Mouse (Mus musculus): ENCODE measurements at regions not wholly inside any gene's neighbourhood (a gene's known extent, or its start where the extent isn't known, plus 50 kb on each side); places are given as distances from the start of the nearest gene placed in this dataset.

- no peak for ATAC-seq (ENCODE audit: low TSS enrichment)
Measured at GRCm38 (mm10) chr8:35877581-35877980, 112.0 kb downstream of the Gm19410 start.

DNA sequence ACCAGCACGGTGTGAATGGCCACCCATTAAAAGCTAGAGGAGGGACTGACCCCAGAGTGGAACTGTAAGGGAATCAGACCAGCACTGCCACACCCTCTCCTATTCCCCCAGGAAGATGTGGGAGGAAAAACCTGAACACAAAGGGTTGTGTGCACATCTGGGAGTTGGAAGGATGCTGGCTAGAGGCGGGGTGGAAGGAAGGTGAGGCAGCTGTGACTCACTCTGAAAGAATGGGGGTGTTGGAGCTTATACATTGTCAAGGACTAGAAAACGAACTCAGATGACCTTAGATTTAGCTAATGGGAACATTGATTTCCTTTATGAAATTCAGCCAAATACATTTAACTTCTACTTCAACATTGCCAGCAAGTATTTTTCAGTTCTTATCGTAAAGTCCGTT is 116.2 kb downstream of the Gm19410 start:
- no peak for ATAC-seq (ENCODE audit: low TSS enrichment)

DNA sequence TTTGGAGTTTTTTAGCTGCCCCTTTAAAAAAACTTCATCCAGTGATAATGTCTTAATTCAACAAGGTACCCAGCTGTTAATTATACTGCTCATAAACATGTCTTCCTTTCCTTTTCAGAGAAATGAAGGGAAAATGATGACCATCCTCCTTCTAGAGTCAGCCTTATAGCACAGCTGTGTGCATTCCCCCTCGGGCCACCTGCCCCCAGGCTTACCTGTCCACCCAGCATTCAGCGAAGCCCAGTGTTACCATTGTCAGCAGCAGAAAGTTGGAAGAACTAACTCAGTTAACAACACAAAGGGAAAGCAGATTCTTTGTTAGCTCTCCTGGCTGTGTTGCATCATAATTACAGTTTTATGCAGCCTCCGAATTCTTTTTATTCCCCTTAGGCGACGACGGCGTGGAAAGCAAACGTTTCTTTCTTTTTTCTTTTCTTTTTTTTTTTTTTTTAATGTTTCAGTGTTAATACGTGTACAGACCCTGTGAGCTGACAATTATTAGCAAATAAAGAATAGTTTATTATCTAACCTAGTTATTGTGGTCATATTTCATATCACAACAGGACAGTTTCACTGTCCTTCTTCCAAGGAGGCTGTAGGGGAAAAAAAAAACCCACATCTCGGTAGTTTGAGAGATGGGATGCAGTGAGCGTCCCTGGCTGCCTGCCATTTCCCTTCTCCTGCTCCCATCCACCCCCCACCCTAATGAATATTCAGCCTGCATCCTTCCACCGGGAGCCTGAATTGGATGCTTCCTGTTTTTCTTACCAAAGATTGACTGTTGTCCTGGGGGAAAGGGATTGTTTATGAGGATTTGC is 117.3 kb downstream of the Gm19410 start:
- no peak for ATAC-seq (ENCODE audit: low TSS enrichment)

DNA sequence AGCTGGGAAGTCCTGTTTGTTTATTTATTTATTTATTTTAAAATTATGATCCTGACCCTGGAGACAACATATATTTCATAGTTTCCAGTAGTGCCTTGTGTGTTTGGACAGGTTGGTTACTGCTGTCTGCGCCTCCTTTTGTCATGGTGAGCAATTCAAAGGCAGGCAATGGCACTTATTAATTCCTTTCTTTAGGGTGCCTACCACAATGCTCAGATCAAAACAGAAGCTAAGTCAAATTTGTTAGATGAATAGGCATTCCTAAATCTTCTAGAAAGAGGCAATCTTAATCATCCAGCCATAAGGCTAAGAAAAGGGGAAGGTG is 117.8 kb downstream of the Gm19410 start:
- no peak for ATAC-seq (ENCODE audit: low TSS enrichment)

- peak; percentile 41; the same call in 1 of the 2 replicates for ATAC-seq (ENCODE audit: low TSS enrichment)
Measured at GRCm38 (mm10) chr8:35884545-35884944, 119.0 kb downstream of the Gm19410 start.

- ATAC-seq (ENCODE audit: low TSS enrichment): no peak
Measured at GRCm38 (mm10) chr8:35890083-35890482, 124.5 kb downstream of the Gm19410 start.

GRCm38 (mm10) chr8:35891769-35892168 is 126.2 kb downstream of the Gm19410 start:
- no peak for ATAC-seq (ENCODE audit: low TSS enrichment)

DNA sequence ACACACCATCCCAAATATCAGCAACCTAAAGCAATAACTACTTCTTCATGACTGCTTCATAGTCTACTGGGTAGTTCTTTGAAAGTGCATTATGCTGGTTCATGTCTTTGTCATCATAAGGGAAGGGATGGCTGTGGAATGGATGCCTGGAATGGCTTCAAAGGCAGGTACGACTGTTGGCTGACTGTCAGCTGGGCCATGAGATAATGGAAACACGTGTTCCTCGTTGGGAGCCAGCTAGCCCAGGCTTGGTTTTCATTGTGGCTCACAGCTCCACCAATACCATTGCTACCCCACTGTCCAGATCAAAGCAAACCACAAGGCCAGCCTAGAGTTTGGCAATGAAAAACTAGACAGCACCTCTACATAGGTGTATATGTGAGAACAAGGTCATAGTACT is 132.9 kb downstream of the Gm19410 start:
- ATAC-seq (ENCODE audit: low TSS enrichment): no peak

DNA sequence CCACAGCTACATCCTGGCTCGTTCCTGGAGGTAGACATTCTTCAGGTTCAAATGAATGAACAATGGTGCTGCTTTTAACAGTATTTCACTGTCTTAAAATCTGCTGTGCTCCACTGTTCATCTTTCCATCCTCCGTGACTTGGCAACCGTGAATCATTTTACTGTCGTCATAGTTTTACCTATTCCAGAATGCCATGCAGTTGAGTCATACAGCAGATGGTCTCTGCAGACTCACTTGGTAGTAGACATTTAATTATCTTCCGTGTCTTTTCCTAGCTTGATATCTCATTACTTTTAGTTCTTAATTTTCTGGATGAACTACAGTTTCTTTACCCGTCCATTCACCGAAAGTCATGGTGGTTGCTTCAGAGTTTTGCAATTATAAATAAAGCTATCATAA is 135.9 kb downstream of the Gm19410 start:
- ATAC-seq (ENCODE audit: low TSS enrichment): peak; percentile 95

GRCm38 (mm10) chr8:35904711-35905450 is 139.3 kb downstream of the Gm19410 start:
- ATAC-seq (ENCODE audit: low TSS enrichment): no peak

- no peak for ATAC-seq (ENCODE audit: low TSS enrichment)
Measured at GRCm38 (mm10) chr8:35907998-35908397, 142.4 kb downstream of the Gm19410 start.

DNA sequence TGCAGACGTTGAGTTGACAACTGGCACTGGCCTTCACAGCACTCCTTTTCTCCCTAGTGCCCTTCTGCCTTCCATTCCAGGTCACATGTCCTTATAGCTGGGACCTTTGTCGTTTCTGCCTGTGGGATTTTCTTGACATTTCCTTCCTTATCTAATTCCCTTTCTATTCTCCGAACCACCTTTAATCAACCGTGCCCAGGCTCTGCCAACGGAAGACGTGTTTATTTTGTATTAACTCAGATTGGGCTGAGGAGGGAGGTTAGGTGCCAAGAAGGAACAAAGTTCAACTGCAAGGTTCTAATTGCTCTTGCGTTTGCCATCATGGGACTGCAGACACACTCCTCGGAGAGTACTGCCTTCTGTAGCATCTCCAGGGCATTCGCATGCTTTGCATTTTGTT is 146.7 kb downstream of the Gm19410 start:
- no peak for ATAC-seq (ENCODE audit: low TSS enrichment)

DNA sequence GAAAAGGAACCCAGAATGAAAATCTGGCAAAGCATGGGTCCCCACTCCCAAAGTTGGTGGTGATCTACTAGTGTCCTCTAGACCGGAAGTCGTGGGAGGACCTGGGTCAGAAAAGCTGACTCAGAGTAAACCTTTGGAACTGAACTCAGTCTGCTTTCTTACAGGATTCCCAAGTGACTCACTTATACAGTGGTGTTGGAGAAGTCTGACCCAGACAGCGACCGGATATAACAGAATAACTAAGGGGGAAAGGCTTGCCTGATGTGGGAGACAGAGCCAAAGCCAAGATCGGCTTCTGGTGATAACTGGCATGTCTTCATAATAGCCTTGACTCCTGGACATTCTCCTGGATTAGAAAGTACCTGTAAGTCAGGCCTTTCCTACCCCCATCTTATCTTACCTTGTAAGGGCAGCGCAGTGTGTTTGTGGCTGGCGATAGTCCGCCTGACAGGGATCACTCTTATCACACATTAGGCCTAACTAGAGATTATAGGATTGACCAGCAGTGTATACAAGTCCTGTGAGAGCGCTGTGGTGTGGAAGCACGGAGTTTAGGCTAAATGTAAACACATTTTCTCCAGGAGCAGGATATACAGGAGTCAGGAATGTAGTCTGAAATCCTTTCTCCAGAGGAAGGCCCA is 150.4 kb downstream of the Gm19410 start:
- no peak for ATAC-seq (ENCODE audit: low TSS enrichment)

DNA sequence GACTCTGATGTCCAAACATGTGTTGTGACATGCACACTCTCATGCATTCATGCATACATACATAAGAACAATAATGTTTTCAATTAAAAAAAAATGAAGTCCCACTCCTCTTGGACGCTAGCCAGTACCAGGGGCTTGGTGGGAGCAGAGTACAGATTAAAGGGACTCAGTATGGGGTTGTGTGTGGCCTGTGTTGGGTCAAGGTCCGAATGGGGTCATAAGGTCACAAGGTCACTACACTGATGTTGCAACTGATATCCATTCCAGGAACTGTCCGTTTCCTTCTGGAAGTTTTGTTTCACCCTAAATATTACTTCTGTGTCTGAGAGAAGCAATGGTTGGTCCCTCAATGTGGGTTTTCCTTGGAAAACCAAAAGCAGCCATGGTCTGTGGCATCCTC is 152.0 kb downstream of the Gm19410 start:
- no peak for ATAC-seq (ENCODE audit: low TSS enrichment)

- no peak for ATAC-seq (ENCODE audit: low TSS enrichment)
Measured at GRCm38 (mm10) chr8:35919451-35919850, 153.9 kb downstream of the Gm19410 start.

DNA sequence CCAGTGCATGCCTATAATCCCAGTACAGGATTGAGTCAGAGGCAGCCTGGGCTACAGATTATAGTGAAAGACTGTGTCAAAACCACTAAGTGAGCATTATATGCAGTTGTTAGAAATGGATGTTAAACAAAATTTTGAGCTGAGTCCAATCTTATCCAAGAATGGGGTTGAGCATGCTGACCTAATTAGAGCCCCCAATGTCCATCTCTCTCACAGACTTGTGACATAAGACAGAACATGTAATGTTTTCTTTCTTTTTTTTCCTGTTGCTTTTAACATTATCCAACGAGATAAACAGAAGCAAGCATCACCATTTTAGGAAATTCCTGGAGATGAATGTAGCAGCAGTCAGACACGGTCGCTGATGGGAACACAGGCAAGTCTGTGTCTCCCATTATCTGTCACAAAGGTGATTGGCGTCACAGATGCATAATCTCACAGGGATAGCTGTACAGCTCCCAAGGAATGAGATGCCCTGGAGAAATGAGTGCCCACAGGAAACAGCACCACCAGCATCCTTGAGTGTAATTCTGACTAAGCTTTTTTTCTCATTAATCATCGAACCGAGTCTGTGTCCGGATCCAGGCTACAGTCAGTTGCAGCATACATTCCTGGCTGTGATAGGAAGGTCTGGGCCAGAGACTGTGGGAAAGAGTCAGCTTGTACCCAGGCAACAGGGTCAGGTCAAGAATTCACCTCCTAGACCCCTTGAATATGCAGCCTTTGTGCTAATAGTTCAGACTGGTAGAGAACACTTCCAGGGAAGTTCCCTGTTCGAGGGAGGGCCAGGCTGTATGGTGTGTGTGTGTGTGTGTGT is 154.5 kb downstream of the Gm19410 start:
- ATAC-seq (ENCODE audit: low TSS enrichment): no peak

DNA sequence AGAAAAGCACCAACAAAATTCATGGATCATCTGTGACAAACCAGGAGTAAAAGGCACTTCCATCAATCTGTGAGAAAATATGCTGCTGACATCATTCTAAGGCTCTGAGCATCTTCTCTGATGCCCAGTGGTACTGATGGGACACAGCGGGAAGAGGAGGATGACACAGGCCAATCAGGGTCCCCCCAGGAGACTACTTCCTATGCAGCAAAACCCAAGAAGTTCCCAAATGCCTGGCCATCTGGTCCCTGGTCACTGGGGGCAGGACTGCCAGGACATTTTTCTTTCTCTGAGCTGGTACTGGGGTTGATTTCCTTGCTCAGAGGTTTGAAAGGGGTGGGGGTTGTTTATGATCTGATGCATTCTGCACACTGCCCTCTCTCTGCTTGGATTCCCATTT is 158.4 kb downstream of the Gm19410 start:
- ATAC-seq (ENCODE audit: low TSS enrichment): no peak

- no peak for ATAC-seq (ENCODE audit: low TSS enrichment)
Measured at GRCm38 (mm10) chr8:35927408-35927871, 161.8 kb downstream of the Gm19410 start.

DNA sequence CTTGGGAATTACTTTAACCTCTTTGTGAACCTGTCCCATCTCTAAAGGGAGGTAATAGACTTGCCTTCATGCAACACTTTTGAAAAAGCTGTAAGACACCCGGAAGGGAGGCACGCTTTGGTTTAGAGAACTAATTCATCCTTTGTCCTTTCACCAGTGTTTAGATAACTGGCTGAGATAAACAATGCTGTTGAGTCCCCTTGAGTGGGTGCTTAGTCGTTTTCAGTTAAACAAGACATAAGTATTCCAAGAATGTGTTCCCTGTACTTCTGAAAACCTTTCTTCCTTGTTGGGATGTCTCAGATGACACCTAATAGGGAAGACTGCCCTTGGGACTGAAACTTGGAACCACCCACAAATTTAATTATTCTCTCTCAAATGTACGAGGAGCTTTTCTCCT is 164.7 kb downstream of the Gm19410 start:
- no peak for ATAC-seq (ENCODE audit: low TSS enrichment)

DNA sequence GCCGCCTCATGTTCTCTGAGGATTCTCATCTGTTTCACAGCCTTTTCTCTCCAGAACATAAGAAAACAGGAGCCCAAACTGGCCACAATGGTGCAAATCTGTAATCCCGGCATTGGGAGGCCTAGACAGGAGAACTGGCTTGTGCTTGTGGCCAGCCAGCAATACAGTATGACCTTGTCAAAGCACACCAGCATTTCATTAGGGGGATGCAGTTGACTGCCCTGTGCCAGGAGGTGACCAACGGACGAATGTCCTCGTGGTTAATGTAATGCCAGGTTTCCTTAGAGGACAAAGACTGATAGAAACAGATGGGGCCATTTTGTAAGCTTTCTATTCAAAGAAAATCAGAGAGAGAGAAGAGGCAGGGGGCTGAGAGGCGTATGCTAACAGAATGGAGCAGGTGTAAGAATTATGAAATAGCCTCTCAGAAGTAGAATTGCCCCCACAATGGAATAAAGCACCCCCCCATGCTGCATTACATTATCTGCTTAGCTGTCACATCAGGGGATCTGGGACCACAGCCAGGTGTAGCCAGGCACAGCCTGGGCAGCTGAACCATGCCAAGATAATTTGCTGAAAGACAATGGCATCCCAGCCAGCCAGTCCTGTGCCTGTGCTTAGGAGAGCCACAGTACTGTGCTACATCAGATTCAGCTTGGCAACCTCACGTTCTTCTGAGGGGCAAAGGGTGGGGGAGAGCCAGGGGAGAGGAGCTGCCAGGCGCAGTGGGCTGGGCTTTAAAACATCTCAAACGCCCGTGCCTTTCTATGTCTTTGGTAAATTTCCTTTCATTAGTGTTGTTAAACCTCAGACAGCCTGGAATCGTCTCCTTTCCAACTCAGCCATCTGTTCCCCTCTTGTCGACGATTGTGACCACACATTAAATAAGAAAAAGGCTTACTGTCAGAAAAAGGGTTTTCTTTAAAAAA is 167.9 kb downstream of the Gm19410 start:
- peak; percentile 92 for ATAC-seq (ENCODE audit: low TSS enrichment)

- ATAC-seq (ENCODE audit: low TSS enrichment): 0 out of 2 replicates have a peak, but pooled peaks have one; percentile 34
Measured at GRCm38 (mm10) chr8:35934115-35934607, 168.6 kb downstream of the Gm19410 start.
